Mouse (Mus musculus) T-helper 2 cell (primary cell): ENCODE data around the gene 1700015G11Rik.

Source experiments
- in situ Hi-C: fragments of 300-600 bp; cut with MboI, MseI; formaldehyde crosslinking; loops from one replicate; pipeline ENCODE4 v1.15.1; 2025; ENCODE audit warnings: high pct_unique_total_duplicates

Gene 1700015G11Rik

GRCm38 (mm10) chr7:52015628-52016027, at the start of gene 1700015G11Rik:
TSS of gene 1700015G11Rik (minus strand) at chr7:52015728.
- in situ Hi-C loops, result no loop called here

- in situ Hi-C loops, result no loop called here
Observed at GRCm38 (mm10) chr7:52056954-52057353, 41.4 kb upstream of the 1700015G11Rik start.

GRCm38 (mm10) chr7:52056274-52056673, 40.7 kb upstream of the 1700015G11Rik start:
- in situ Hi-C loops, result no loop called here

GRCm38 (mm10) chr7:52055831-52056230, 40.3 kb upstream of the 1700015G11Rik start:
- in situ Hi-C loops, result no loop called here

- in situ Hi-C loops, result loop anchor here (10.0 kb wide), 1 partner anchor 1157 kb away; no protein-coding TSS in a partner anchor
Observed at GRCm38 (mm10) chr7:52037600-52038582, 22.4 kb upstream of the 1700015G11Rik start.

GRCm38 (mm10) chr7:52024050-52024626, 8.6 kb upstream of the 1700015G11Rik start:
- in situ Hi-C loops, result no loop called here

GRCm38 (mm10) chr7:52022039-52022438, 6.5 kb upstream of the 1700015G11Rik start:
- in situ Hi-C loops, result no loop called here

- in situ Hi-C loops, result no loop called here
Observed at GRCm38 (mm10) chr7:52015180-52015579, 348 bp downstream of the 1700015G11Rik start.

- in situ Hi-C loops, result no loop called here
Observed at GRCm38 (mm10) chr7:52013457-52013856, 2.1 kb downstream of the 1700015G11Rik start.

GRCm38 (mm10) chr7:52007138-52007537, 8.4 kb downstream of the 1700015G11Rik start:
- in situ Hi-C loops, result no loop called here

GRCm38 (mm10) chr7:52006296-52006630, 9.3 kb downstream of the 1700015G11Rik start:
- in situ Hi-C loops, result no loop called here

GRCm38 (mm10) chr7:52005511-52006295, 9.8 kb downstream of the 1700015G11Rik start, which contains the start of gene Svip:
TSS of gene Svip (minus strand) at chr7:52006018.
- in situ Hi-C loops, result no loop called here

GRCm38 (mm10) chr7:51991020-51991419, 24.5 kb downstream of the 1700015G11Rik start:
- in situ Hi-C loops, result no loop called here

GRCm38 (mm10) chr7:51986909-51987308, 28.6 kb downstream of the 1700015G11Rik start:
- in situ Hi-C loops, result no loop called here

- in situ Hi-C loops, result no loop called here
Observed at GRCm38 (mm10) chr7:51985763-51986162, 29.8 kb downstream of the 1700015G11Rik start.

- in situ Hi-C loops, result loop anchor here (5.0 kb wide), 1 partner anchor 490 kb away; no protein-coding TSS in a partner anchor
Observed at GRCm38 (mm10) chr7:51982303-51982702, 33.2 kb downstream of the 1700015G11Rik start.

- in situ Hi-C loops, result no loop called here
Observed at GRCm38 (mm10) chr7:51979271-51979670, 36.3 kb downstream of the 1700015G11Rik start.

GRCm38 (mm10) chr7:51975181-51975580, 40.3 kb downstream of the 1700015G11Rik start:
- in situ Hi-C loops, result no loop called here

- in situ Hi-C loops, result loop anchor here (5.0 kb wide), 1 partner anchor 356 kb away; no protein-coding TSS in a partner anchor
Observed at GRCm38 (mm10) chr7:51973526-51973925, 42.0 kb downstream of the 1700015G11Rik start.

GRCm38 (mm10) chr7:51973091-51973490, 42.4 kb downstream of the 1700015G11Rik start:
- in situ Hi-C loops, result loop anchor here (5.0 kb wide), 1 partner anchor 356 kb away; no protein-coding TSS in a partner anchor

- in situ Hi-C loops, result loop anchor here (5.0 kb wide), 1 partner anchor 355 kb away; no protein-coding TSS in a partner anchor
Observed at GRCm38 (mm10) chr7:51972252-51972855, 43.2 kb downstream of the 1700015G11Rik start.
